Mouse (Mus musculus) CD4-positive, CD25-positive, alpha-beta regulatory T cell, adult 9 weeks (primary cell): ENCODE data around the gene Wdr64. TPM values are rescaled to one million over a fixed set of nuclear protein-coding genes. Genes with fewer than 3 reads are reported as not detected.

Experiments
- polyA plus RNA-seq: library from polyadenylated mRNA; unstranded; fragments of 100-300 nt; shearing (Covaris generic); gene quantifications from one replicate; pipeline ENCODE4 v1.2.1, GENCODE M21; 2017

The Wdr64 gene
- not detected for polyA plus RNA-seq

GRCm38 (mm10) chr1:175698293-175698692, at the start of gene Wdr64:
Gene Wdr64, plus strand, starts transcription at chr1:175698593.

GRCm38 (mm10) chr1:175692246-175692996, 6.0 kb upstream of the Wdr64 start, which contains the start of the genes Opn3 and Chml:
Gene Opn3, minus strand, starts transcription at chr1:175692776.
Gene Chml, minus strand, starts transcription at chr1:175692901.

Other genes with a start within 250 kb of the Wdr64 start
- gene Rgs7, start 206.1 kb upstream of the Wdr64 start, polyA plus RNA-seq: not detected
- 0.84 TPM for gene Kmo, start 78.2 kb upstream of the Wdr64 start, polyA plus RNA-seq
- gene Fh1, start 73.0 kb upstream of the Wdr64 start, polyA plus RNA-seq: 91.2 TPM
- not detected for gene Opn3, start 5.8 kb upstream of the Wdr64 start, polyA plus RNA-seq
- 0.43 TPM for gene Chml, start 5.7 kb upstream of the Wdr64 start, polyA plus RNA-seq
- gene Exo1, start 182.0 kb downstream of the Wdr64 start, polyA plus RNA-seq: 5.3 TPM
- gene Gm38100, start 221.7 kb downstream of the Wdr64 start, polyA plus RNA-seq: not detected